Mouse (Mus musculus) hindbrain, embryonic 15.5 days (tissue): ENCODE results near the gene Macrod2. TPM values are rescaled to one million over a fixed set of nuclear protein-coding genes. Genes with fewer than 3 reads are reported as not detected.

Experiments used
- ATAC-seq: fragments of 200-750 bp; cut with Nextera tagmentation; 2 replicates; pipeline ENCODE4 v1.8.0; 2017; ENCODE audit warnings: low read depth, moderate number of reproducible peaks, moderate TSS enrichment; ENCODE audit not compliant: low FRiP score
- H3K27ac ChIP-seq: fragments of 300-500 bp; sonication (generic); replicated peaks from 2 replicates; pipeline ENCODE4 v1.5.1; 2015; ENCODE audit warnings: mild to moderate bottlenecking, inconsistent platforms
- H3K27me3 ChIP-seq: fragments of 300-500 bp; sonication (generic); 2 replicates; pipeline ENCODE4 v1.6.1; 2015; ENCODE audit warnings: control low read depth, inconsistent platforms
- H3K36me3 ChIP-seq: fragments of 300-500 bp; sonication (generic); 2 replicates; pipeline ENCODE4 v1.6.1; 2015; ENCODE audit warnings: control low read depth, inconsistent platforms
- H3K4me1 ChIP-seq: fragments of 300-500 bp; sonication (generic); replicated peaks from 2 replicates; pipeline ENCODE4 v1.6.1; 2015; ENCODE audit warnings: control low read depth, inconsistent platforms
- H3K4me2 ChIP-seq: fragments of 300-500 bp; sonication (generic); 2 replicates; pipeline ENCODE4 v1.6.1; 2015; ENCODE audit warnings: moderate library complexity, mild to moderate bottlenecking, inconsistent platforms
- H3K4me3 ChIP-seq: fragments of 300-500 bp; sonication (generic); 2 replicates; pipeline ENCODE4 v1.5.1; 2015; ENCODE audit warnings: mild to moderate bottlenecking, inconsistent platforms
- H3K9ac ChIP-seq: fragments of 300-500 bp; sonication (generic); 2 replicates; pipeline ENCODE4 v1.6.1; 2015; ENCODE audit warnings: inconsistent platforms
- H3K9me3 ChIP-seq: fragments of 300-500 bp; sonication (generic); 2 replicates; pipeline ENCODE4 v1.6.1; 2016; ENCODE audit warnings: control low read depth, inconsistent platforms
- WGBS: fragments of 180-500 bp; shearing (Covaris S2); methylation state at CpG from one replicate; pipeline ENCODE4 v1.1.7; 2015; 5-methylcytosine and 5-hydroxymethylcytosine counted together
- polyA plus RNA-seq: library from polyadenylated mRNA; unstranded; fragments of >200 nt; fragmentation: Nextera tagmentation; extraction: Ambion mirVana; gene quantifications from 2 replicates; pipeline ENCODE4 v1.2.1, GENCODE M21; 2015

Gene Macrod2
- polyA plus RNA-seq, 1 experiment from 2014 or later: 78.6 TPM

DNA sequence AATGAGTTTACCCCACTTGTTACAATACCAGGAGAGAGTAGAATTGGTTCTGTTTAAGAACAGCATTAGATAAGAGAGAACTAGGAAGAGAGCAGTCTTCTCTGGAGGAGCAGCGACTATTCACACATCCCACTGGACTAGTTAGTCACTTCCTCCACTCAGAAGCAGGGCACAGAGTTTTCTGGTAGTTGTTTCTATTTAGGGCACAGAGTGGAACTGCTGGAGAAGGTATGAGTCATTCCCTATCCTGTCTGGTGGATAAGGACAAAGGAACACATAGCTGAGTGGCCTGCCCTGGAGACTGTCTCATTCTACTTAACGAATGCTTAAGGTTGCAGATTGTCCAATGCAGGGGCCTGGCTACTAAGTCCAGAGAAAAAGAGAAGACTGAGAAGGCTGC lies 1192.2 kb downstream of the Macrod2 start:
- Histone ChIP-seq H3K9me3 (no peaks in the 10 kb centered on the region), H3K27me3 (no peaks in the 10 kb centered on the region), H3K36me3 (no peaks in the 10 kb centered on the region), H3K4me2 (no peak overlapping the region), H3K9ac (no peak overlapping the region), H3K4me1 (0 out of 2 replicates have a peak, but pooled peaks cover 5% of the 10 kb centered on the region), H3K27ac (no peak overlapping the region), H3K4me3 (no peak overlapping the region)
- no peak for ATAC-seq
- 74% methylated on average over 2 of the region's 2 CpGs for WGBS

DNA sequence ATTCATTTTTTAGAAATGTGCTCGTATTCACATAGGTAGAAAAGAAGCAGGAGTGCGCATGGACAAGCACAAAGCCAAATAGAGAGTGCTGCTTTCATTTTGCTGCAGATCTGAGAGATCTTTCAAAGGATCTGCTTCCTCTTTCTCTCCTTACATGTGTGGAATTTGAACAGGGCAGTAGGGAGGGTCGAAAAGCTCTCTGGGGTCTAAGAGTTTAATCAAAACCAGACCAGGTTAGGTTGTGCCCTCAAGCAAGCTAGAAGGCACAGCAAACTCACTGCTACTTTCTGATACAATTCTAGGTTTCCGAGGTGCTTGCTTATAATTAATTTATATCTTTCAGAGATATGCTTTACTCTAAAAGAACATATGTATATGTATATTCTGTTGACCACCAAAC lies 1196.2 kb downstream of the Macrod2 start:
- H3K4me2 ChIP-seq: no peak overlapping the region
- no peak overlapping the region for H3K27ac ChIP-seq
- WGBS: 82% methylated on average over 4 of the region's 4 CpGs
- H3K9ac ChIP-seq: no peak overlapping the region
- H3K9me3 ChIP-seq: no peaks in the 10 kb centered on the region
- no peak overlapping the region for H3K4me3 ChIP-seq
- no peaks in the 10 kb centered on the region for H3K4me1 ChIP-seq
- no peak for ATAC-seq
- no peaks in the 10 kb centered on the region for H3K27me3 ChIP-seq
- H3K36me3 ChIP-seq: no peaks in the 10 kb centered on the region

DNA sequence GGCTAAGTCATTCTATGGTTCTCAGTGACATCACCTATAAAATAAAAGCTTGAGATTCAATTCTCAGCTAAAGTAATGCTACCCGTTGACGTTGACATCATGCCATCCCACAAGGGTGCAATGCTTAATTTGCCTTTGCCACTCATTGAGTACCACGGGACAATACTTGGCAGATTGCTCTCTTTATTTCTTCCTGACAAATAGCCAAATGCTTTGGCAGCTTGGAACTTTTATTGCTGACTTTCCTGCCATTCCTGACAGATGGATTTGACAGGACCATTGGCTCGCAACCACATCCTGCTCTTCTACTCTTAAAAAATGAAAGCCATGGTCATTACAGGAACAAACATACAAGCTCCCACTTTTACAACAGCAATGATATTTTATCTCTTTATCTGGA lies 1199.7 kb downstream of the Macrod2 start:
- Histone ChIP-seq H3K27ac (no peak overlapping the region), H3K9ac (no peak overlapping the region), H3K4me1 (no peaks in the 10 kb centered on the region), H3K36me3 (no peaks in the 10 kb centered on the region), H3K9me3 (no peaks in the 10 kb centered on the region), H3K4me3 (no peak overlapping the region), H3K4me2 (no peak overlapping the region), H3K27me3 (no peaks in the 10 kb centered on the region)
- 56% methylated on average over 4 of the region's 4 CpGs for WGBS
- ATAC-seq: no peak

DNA sequence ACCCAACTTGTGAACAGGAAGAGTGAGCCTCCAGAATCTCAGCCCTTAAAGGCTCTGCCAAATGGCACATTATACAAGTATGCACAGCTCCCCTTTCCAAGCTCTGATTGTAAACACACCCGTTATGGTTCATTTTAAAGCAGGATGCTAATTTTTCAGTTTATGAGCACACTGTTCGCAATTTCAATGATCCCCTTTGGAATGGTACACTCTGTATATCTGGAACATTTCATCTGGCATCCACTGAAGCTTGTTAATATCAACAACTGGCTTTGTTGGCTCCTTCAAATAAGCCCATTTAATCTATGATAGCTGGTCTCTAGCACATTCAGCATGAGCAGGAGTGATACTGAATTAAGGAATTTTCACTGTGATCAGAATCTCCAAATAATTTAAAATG lies 1222.6 kb downstream of the Macrod2 start:
- H3K4me3 ChIP-seq: no peak overlapping the region
- H3K36me3 ChIP-seq: no peaks in the 10 kb centered on the region
- no peak for ATAC-seq
- no peaks in the 10 kb centered on the region for H3K27me3 ChIP-seq
- H3K9ac ChIP-seq: no peak overlapping the region
- H3K4me2 ChIP-seq: no peak overlapping the region
- WGBS: 72% methylated on average over 2 of the region's 2 CpGs
- no peak overlapping the region for H3K27ac ChIP-seq
- no peaks in the 10 kb centered on the region for H3K9me3 ChIP-seq
- H3K4me1 ChIP-seq: no peaks in the 10 kb centered on the region

DNA sequence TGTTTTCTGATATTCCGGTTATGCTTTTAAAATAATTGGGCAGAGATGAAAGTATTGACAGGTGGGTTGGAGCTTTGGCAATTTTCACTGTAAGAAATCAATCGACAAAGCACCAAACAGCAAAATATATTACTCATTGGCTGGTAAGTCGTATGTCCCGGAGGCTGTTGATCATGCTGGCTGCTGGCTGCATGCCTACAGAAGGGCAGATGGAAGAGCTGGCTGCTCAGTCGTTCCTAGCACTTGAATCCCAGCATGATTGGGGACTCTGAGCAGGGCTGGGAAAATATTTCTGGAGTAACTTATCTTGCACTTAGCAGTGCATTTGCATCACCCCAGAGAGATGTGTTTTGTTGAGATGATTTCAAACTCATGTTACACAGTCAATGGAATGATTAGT lies 1223.1 kb downstream of the Macrod2 start:
- no peaks in the 10 kb centered on the region for H3K36me3 ChIP-seq
- no peak overlapping the region for H3K9ac ChIP-seq
- no peaks in the 10 kb centered on the region for H3K4me1 ChIP-seq
- H3K4me3 ChIP-seq: no peak overlapping the region
- no peak overlapping the region for H3K4me2 ChIP-seq
- H3K9me3 ChIP-seq: no peaks in the 10 kb centered on the region
- 60% methylated on average over 5 of the region's 5 CpGs for WGBS
- no peak overlapping the region for H3K27ac ChIP-seq
- H3K27me3 ChIP-seq: no peaks in the 10 kb centered on the region
- no peak for ATAC-seq

DNA sequence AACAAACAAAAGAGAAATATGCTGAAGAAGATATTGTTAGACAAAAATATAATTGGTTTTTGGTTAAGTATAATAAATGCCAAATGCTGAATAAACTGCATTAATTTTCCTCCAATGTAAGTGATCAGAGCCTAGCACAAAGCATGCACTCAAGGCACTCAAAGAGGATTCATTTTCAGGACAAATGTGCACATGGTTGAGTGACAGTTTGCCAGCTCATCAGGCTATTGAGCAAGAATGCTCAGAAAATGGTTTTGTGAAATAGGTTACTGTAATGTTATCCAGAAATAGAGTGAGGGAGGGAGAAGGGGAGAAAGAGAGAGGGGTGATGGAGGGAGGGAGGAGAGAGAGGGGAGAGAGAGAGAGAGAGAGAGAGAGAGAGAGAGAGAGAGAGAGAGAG lies 1268.9 kb downstream of the Macrod2 start:
- no peaks in the 10 kb centered on the region for H3K9me3 ChIP-seq
- H3K4me3 ChIP-seq: no peak overlapping the region
- no peak overlapping the region for H3K27ac ChIP-seq
- H3K9ac ChIP-seq: no peak overlapping the region
- H3K36me3 ChIP-seq: no peaks in the 10 kb centered on the region
- H3K4me2 ChIP-seq: no peak overlapping the region
- no peak for ATAC-seq
- no peaks in the 10 kb centered on the region for H3K4me1 ChIP-seq
- no peaks in the 10 kb centered on the region for H3K27me3 ChIP-seq

DNA sequence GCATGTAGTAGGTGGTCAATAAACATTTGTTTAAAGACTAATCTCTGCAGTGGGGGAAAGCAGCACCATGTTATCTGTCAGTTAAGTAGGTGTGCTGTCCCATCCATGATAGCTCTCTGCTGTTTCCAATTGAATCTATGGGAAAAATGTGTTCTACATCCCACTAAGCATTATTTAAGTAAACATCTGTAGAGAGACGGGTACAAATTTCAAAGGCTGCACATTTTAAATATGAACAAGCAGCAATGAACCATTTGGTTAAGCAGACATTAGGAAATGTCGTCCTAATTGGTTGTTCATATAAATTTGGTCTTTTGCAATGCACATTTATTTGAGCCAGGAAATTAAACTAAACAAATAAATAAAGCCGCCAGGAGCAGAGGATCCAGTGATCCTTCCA lies 1277.7 kb downstream of the Macrod2 start:
- no peak for ATAC-seq
- no peak overlapping the region for H3K4me2 ChIP-seq
- no peak overlapping the region for H3K27ac ChIP-seq
- H3K4me3 ChIP-seq: no peak overlapping the region
- no peaks in the 10 kb centered on the region for H3K4me1 ChIP-seq
- no peak overlapping the region for H3K9ac ChIP-seq
- no peaks in the 10 kb centered on the region for H3K9me3 ChIP-seq
- WGBS: 84% methylated on average over 3 of the region's 3 CpGs
- H3K27me3 ChIP-seq: no peaks in the 10 kb centered on the region
- H3K36me3 ChIP-seq: no peaks in the 10 kb centered on the region

DNA sequence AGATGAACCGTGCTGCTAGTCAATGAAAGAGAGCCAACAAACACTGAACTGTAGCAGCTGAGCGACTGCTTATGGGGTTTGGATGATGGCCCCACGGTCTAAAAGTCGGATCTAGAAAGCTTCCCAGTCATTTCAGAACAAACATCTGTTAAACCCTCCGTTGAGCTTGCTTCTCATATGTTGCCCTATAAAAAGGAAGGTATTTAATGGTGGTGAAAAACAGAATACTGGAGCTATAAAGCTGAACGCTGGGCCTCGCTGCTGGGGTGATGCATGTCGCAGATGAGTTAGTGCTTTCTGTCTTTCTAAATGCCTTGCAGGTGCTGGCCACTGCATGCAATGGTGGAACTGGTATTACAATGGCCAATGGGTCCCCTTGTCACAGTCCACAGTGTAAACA lies 1278.3 kb downstream of the Macrod2 start:
- Histone ChIP-seq H3K9me3 (no peaks in the 10 kb centered on the region), H3K4me2 (no peak overlapping the region), H3K27me3 (no peaks in the 10 kb centered on the region), H3K27ac (no peak overlapping the region), H3K9ac (no peak overlapping the region), H3K4me3 (no peak overlapping the region), H3K36me3 (no peaks in the 10 kb centered on the region), H3K4me1 (no peaks in the 10 kb centered on the region)
- WGBS: 84% methylated on average over 8 of the region's 8 CpGs
- ATAC-seq: no peak

DNA sequence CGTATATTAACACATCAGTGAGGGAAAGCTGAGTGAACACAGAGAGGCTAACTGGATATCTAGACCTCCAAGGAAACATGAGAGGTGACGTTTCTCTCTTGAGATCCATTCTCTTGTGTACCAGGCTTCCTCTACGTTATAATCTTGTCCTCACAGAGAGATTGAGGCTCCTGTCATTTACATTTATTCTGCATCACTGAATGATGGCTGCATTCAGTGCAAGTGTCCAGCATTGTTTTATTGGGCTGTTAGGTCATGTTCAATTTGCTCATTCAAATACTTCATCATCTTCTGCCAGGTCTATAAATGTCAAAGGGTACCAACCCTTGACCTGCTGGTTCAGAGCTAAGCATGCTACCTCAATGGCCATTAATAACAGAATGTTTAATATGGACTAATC lies 1302.4 kb downstream of the Macrod2 start:
- Histone ChIP-seq H3K9ac (no peak overlapping the region), H3K36me3 (no peaks in the 10 kb centered on the region), H3K4me1 (0 out of 2 replicates have a peak, but pooled peaks cover 4% of the 10 kb centered on the region), H3K27me3 (no peaks in the 10 kb centered on the region), H3K27ac (no peak overlapping the region), H3K4me3 (no peak overlapping the region), H3K4me2 (no peak overlapping the region), H3K9me3 (no peaks in the 10 kb centered on the region)
- WGBS: 75% methylated on average over 3 of the region's 3 CpGs
- no peak for ATAC-seq

DNA sequence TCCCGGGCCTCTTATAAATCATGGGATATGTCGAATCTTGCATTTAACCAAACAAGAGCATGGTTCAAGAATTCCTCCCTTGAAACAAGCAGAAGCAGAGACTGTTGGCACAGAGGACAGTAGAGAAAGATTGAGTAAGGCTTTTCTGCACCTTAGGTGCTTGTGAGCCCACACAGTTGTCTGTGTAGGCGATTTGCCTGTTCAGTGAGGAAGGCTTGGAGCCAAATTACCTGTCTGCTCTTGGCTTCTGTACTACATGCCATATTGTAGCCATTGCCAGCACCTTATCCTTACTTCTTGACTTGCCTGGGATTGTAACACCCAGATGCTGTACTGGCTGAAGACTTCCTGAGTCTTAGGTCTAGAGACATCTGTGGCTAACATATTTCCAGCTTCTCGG lies 1303.2 kb downstream of the Macrod2 start:
- no peak overlapping the region for H3K4me3 ChIP-seq
- H3K9me3 ChIP-seq: no peaks in the 10 kb centered on the region
- H3K4me1 ChIP-seq: 0 out of 2 replicates have a peak, but pooled peaks cover 4% of the 10 kb centered on the region
- H3K27ac ChIP-seq: no peak overlapping the region
- no peaks in the 10 kb centered on the region for H3K27me3 ChIP-seq
- no peak for ATAC-seq
- no peak overlapping the region for H3K4me2 ChIP-seq
- WGBS: 86% methylated on average over 4 of the region's 4 CpGs
- no peaks in the 10 kb centered on the region for H3K36me3 ChIP-seq
- no peak overlapping the region for H3K9ac ChIP-seq

DNA sequence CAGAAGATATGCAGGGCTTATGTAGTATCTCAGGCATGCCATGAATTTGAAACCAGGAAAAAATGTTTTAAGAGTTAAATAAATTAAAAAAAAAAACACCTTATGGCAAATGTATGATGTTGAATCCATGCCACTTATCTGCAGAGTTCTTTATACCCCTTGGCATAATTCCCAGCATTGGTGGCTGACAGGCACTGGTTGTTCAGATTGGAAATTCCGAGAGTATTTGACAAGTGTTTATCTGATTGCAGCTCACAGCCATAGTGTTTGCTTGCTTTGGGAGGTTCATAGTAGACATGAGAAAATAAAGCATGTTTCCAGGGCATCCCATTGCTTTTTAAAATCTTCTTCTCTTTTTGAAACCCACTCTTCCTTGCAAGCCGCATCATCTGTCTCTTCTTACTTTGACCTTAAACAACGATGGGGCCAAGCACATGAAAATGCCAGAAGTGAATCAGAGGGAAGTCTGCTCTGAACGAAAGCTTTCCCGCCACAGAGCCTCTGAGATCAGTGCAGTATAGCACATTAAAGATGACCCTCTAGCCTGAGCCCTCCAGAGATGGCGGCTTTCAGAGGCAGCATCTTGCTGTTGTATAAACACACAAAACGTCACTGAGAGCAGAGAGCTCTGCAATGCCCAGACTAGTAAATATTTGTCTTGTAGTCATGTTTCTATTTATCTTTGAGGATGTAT lies 1305.8 kb downstream of the Macrod2 start:
- no peaks in the 10 kb centered on the region for H3K27me3 ChIP-seq
- 65% methylated on average over 7 of the region's 7 CpGs for WGBS
- no peak overlapping the region for H3K27ac ChIP-seq
- ATAC-seq: no peak
- no peaks in the 10 kb centered on the region for H3K9me3 ChIP-seq
- H3K9ac ChIP-seq: no peak overlapping the region
- H3K4me1 ChIP-seq: 0 out of 2 replicates have a peak, but pooled peaks cover 4% of the 10 kb centered on the region
- H3K4me3 ChIP-seq: no peak overlapping the region
- no peak overlapping the region for H3K4me2 ChIP-seq
- no peaks in the 10 kb centered on the region for H3K36me3 ChIP-seq

DNA sequence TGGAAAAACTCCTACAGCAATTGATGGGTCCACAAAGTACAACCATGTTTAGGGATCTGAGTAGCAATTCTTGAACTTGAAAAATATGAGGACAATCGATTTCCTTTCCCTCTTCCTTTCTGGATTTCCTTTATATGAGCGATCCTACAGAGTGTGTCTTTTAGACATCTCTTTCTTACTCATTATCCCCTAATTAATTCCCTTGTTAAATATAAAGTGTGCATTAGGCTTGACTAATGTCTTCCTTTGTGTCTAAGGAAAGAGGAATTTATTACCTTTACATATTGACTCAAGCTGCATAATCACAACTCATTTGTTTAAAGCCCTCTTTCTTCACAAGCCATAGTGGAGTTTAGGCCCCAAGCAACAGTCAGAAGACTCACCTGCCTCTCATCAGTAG lies 1316.7 kb downstream of the Macrod2 start:
- ATAC-seq: no peak
- Histone ChIP-seq H3K27ac (no peak overlapping the region), H3K9ac (no peak overlapping the region), H3K9me3 (no peaks in the 10 kb centered on the region), H3K36me3 (no peaks in the 10 kb centered on the region), H3K4me1 (no peaks in the 10 kb centered on the region), H3K4me2 (no peak overlapping the region), H3K27me3 (no peaks in the 10 kb centered on the region), H3K4me3 (no peak overlapping the region)
- WGBS: 42% methylated on average over 2 of the region's 2 CpGs

DNA sequence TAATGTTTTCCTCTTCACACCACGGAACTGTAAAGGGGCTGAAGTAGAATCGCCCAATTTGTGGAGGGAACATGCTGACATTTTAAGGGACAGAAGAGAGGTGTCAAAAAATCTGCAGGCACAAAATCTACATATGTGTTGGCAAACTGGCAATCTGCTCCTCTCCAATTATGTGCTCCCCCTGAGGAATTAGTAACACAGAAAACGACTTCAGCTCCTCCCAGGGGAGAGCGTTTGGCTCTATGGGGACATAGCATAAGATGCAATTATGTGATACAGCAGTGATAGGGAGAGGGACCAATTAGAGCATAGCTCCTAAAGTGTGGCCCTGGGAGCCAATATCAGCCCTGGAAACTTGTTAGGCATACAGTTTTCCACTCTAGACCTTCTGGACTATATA lies 1317.2 kb downstream of the Macrod2 start:
- no peak for ATAC-seq
- no peaks in the 10 kb centered on the region for H3K9me3 ChIP-seq
- 66% methylated on average over 4 of the region's 4 CpGs for WGBS
- H3K4me2 ChIP-seq: no peak overlapping the region
- no peaks in the 10 kb centered on the region for H3K4me1 ChIP-seq
- H3K27ac ChIP-seq: no peak overlapping the region
- no peaks in the 10 kb centered on the region for H3K27me3 ChIP-seq
- H3K36me3 ChIP-seq: no peaks in the 10 kb centered on the region
- H3K4me3 ChIP-seq: no peak overlapping the region
- no peak overlapping the region for H3K9ac ChIP-seq
